Mouse (Mus musculus) midbrain, embryonic 11.5 days (tissue): ENCODE measurements around the gene Iqschfp. TPM values are rescaled to one million over a fixed set of nuclear protein-coding genes. Genes with fewer than 3 reads are reported as not detected.

ENCODE experiments used
- ATAC-seq: fragments of 200-750 bp; cut with Nextera tagmentation; 2 replicates; pipeline ENCODE4 v1.8.0; 2017; ENCODE audit warnings: moderate TSS enrichment, moderate library complexity; ENCODE audit not compliant: low FRiP score
- DNase-seq: peaks from one replicate; pipeline ENCODE4 v3.0.0; 2015; ENCODE audit warnings: low spot score; ENCODE audit errors: missing footprints
- H3K27ac ChIP-seq: fragments of 300-500 bp; sonication (generic); 2 replicates; pipeline ENCODE4 v1.5.1; 2014; ENCODE audit warnings: low read depth, low read length
- H3K27me3 ChIP-seq: fragments of 300-500 bp; sonication (generic); 2 replicates; pipeline ENCODE4 v1.6.1; 2014; ENCODE audit warnings: mild to moderate bottlenecking, low read length, moderate library complexity, mixed read lengths; ENCODE audit not compliant: control insufficient read depth, insufficient read depth
- H3K36me3 ChIP-seq: fragments of 300-500 bp; sonication (generic); 2 replicates; pipeline ENCODE4 v1.6.1; 2014; ENCODE audit warnings: mild to moderate bottlenecking, low read length, moderate library complexity, mixed read lengths; ENCODE audit not compliant: control insufficient read depth, insufficient read depth
- H3K4me1 ChIP-seq: fragments of 300-500 bp; sonication (generic); 2 replicates; pipeline ENCODE4 v1.6.1; 2014; ENCODE audit warnings: low read length; ENCODE audit not compliant: control insufficient read depth, insufficient read depth
- H3K4me2 ChIP-seq: fragments of 300-500 bp; sonication (generic); 2 replicates; pipeline ENCODE4 v1.6.1; 2014; ENCODE audit warnings: mild to moderate bottlenecking, moderate library complexity
- H3K4me3 ChIP-seq: fragments of 300-500 bp; sonication (generic); 2 replicates; pipeline ENCODE4 v1.5.1; 2014; ENCODE audit warnings: low read depth, low read length
- H3K9ac ChIP-seq: fragments of 300-500 bp; sonication (generic); 2 replicates; pipeline ENCODE4 v1.6.1; 2014; ENCODE audit warnings: low read length
- H3K9me3 ChIP-seq: fragments of 300-500 bp; sonication (generic); 2 replicates; pipeline ENCODE4 v1.6.1; 2016; ENCODE audit warnings: low read length; ENCODE audit not compliant: control insufficient read depth
- WGBS: fragments of 180-500 bp; shearing (Covaris S2); extraction: QIAGEN DNeasy Blood & Tissue Kit; methylation state at CpG from one replicate; pipeline ENCODE4 v1.1.7; 2014; 5-methylcytosine and 5-hydroxymethylcytosine counted together
- polyA plus RNA-seq: library from polyadenylated mRNA; unstranded; fragments of >200 nt; fragmentation: Nextera tagmentation; extraction: Ambion mirVana; gene quantifications from 2 replicates; pipeline ENCODE4 v1.2.1, GENCODE M21; 2014

The Iqschfp gene
- polyA plus RNA-seq, 1 experiment from 2014 or later = 2.6 TPM

GRCm38 (mm10) chr3:68495096-68495735, 603.2 kb downstream of the Iqschfp start:
- Histone ChIP-seq H3K4me1 (peaks cover 11% of the 10 kb centered on the region), H3K27me3 (peaks cover 9% of the 10 kb centered on the region; the same call in 1 of the 2 replicates), H3K36me3 (no peaks in the 10 kb centered on the region), H3K9me3 (no peaks in the 10 kb centered on the region), H3K4me3 (peak overlapping the region; percentile 54), H3K27ac (no peak overlapping the region; the same call in 1 of the 2 replicates), H3K9ac (peak overlapping the region; percentile 71), H3K4me2 (peak overlapping the region; percentile 75)
- peak; percentile 95 for DNase-seq
- WGBS = 0% methylated on average over 38 of the region's 38 CpGs
- peak; percentile 52 for ATAC-seq

DNA sequence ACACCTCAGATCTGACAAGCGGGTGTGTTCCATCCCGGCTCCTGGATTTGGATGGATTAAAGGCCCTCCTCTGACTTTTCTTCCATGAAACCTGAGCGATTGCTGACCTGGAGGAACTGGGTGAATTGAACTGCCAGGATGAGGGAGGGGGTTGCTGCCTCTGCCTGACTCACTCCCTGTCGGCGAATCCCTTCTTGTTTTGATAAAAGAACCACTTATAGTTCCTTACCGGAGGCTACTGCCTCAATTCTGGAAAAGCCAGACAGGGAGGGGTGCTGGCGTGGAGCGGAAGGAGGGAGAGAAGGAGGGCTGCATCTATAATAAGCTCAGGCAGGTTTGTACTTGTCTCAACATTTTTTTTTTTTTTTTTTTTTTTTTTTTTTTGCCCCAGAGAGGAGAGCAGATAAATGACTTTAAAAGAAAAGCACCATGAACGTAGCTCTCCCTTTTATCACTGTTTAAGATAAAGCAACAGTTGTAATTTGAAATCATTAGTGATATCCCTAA, 603.8 kb downstream of the Iqschfp start:
- ATAC-seq = no peak
- no peaks in the 10 kb centered on the region for H3K36me3 ChIP-seq

DNA sequence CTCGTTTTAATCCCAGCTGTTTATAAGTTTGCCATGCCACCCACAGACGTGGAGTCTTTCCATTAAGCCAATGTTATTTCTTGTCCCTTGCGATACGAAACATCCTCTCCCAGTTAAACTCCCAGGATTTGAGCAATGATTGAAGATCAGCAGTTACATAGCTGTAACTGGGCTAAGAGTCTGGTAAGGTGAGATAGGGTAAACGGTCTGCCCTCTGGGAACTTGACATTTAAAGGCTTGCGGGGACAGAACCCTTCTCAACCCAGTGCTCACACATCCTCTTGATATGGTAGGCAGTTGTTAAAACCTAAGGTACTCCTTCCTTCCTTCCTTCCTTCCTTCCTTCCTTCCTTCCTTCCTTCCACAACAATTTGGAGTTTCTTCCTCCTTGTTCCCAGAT, 604.5 kb downstream of the Iqschfp start:
- Histone ChIP-seq H3K4me1 (peaks cover 11% of the 10 kb centered on the region), H3K36me3 (no peaks in the 10 kb centered on the region), H3K4me3 (0 out of 2 replicates have a peak overlapping the region, but pooled peaks have one; percentile 54), H3K9ac (no peak overlapping the region), H3K27ac (no peak overlapping the region), H3K9me3 (no peaks in the 10 kb centered on the region), H3K27me3 (peaks cover 9% of the 10 kb centered on the region; the same call in 1 of the 2 replicates), H3K4me2 (no peak overlapping the region)
- DNase-seq (no peak), ATAC-seq (no peak)
- 66% methylated on average over 6 of the region's 6 CpGs for WGBS

More for the DNA sequence above, 603.8 kb downstream of the Iqschfp start:
- Histone ChIP-seq H3K4me3 (peak overlapping the region; percentile 54), H3K4me1 (peaks cover 11% of the 10 kb centered on the region), H3K4me2 (peak overlapping the region; percentile 75), H3K27me3 (peaks cover 9% of the 10 kb centered on the region; the same call in 1 of the 2 replicates), H3K9me3 (no peaks in the 10 kb centered on the region), H3K9ac (peak overlapping the region; percentile 71), H3K27ac (no peak overlapping the region; the same call in 1 of the 2 replicates)
- DNase-seq = no peak
- 2% methylated on average over 9 of the region's 9 CpGs for WGBS

DNA sequence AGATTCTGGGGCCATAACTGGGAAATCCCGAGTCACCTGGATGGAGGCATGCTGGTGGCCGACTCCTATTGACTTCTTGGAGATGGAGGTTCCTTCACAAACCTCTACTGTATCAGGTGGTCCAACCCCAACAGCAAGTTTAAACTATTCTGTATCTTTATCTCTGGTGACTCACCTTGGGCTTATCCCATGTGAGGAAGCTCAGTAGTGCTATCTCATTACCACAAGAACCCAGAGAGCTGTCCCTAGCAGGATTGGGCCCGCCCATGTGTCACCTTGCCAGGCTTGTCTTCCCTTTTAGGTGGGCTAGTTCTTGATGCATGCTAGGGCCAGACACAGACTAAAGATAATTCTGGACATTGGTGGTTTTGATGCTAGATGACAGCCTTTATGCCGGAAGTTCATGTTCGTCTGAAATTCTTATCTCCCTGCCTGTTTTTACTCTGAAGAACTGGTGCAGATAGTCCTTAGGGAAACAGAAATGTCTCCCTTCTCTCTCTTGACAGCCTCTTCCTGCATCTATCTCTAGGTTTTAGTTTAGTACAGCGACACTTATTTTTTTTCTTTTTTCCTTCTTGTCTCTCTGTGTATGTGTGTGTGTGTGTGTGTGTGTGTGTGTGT, 607.6 kb downstream of the Iqschfp start:
- no peak for DNase-seq
- 94% methylated on average over 6 of the region's 6 CpGs for WGBS
- Histone ChIP-seq H3K27me3 (no peaks in the 10 kb centered on the region), H3K9ac (no peak overlapping the region), H3K4me2 (no peak overlapping the region), H3K27ac (no peak overlapping the region), H3K4me3 (no peak overlapping the region), H3K9me3 (no peaks in the 10 kb centered on the region), H3K4me1 (peaks cover 7% of the 10 kb centered on the region), H3K36me3 (no peaks in the 10 kb centered on the region)
- ATAC-seq = no peak

- no peak overlapping the region for H3K27ac ChIP-seq
- no peaks in the 10 kb centered on the region for H3K9me3 ChIP-seq
- no peaks in the 10 kb centered on the region for H3K27me3 ChIP-seq
- no peak overlapping the region for H3K4me3 ChIP-seq
- ATAC-seq (no peak), DNase-seq (no peak)
- H3K36me3 ChIP-seq = no peaks in the 10 kb centered on the region
- no peak overlapping the region for H3K4me2 ChIP-seq
- 94% methylated on average over 3 of the region's 3 CpGs for WGBS
- no peaks in the 10 kb centered on the region for H3K4me1 ChIP-seq
- H3K9ac ChIP-seq = no peak overlapping the region
Measured at GRCm38 (mm10) chr3:68504838-68505237, 612.8 kb downstream of the Iqschfp start.

DNA sequence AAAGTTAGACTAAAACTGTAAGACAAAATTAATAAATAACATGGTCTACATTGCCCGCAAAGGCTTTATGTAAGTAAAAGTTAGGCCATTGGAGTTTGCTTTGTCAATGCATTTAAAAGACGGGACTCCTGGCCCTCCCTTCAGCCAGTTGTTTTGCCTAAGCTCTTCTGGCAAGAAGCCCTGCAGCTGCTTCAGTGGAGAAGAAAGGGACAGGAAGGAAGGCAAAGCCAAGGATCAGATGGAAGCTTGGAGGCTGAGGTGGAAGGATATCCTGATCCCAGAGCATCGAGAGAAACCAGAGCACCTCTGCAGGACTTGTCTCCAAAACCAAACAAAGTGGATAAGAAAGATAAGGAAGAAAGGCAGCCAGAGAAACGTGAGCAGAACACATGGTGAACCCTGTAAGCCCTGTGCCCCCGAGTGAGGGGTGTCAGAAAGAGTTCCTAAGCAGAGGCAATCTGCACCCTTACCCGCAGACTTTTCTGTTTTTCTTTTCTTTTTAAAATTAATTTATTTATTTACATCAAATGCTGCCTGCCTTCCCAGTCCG, 614.8 kb downstream of the Iqschfp start:
- no peak overlapping the region for H3K4me3 ChIP-seq
- no peak overlapping the region for H3K4me2 ChIP-seq
- no peaks in the 10 kb centered on the region for H3K4me1 ChIP-seq
- no peaks in the 10 kb centered on the region for H3K27me3 ChIP-seq
- no peak for ATAC-seq
- H3K9me3 ChIP-seq = no peaks in the 10 kb centered on the region
- no peaks in the 10 kb centered on the region for H3K36me3 ChIP-seq
- DNase-seq = no peak
- H3K9ac ChIP-seq = no peak overlapping the region
- WGBS = 72% methylated on average over 7 of the region's 7 CpGs
- no peak overlapping the region for H3K27ac ChIP-seq

- no peak for ATAC-seq
- H3K27ac ChIP-seq = no peak overlapping the region
- H3K36me3 ChIP-seq = no peaks in the 10 kb centered on the region
- H3K4me2 ChIP-seq = no peak overlapping the region
- 83% methylated on average over 6 of the region's 6 CpGs for WGBS
- no peak overlapping the region for H3K9ac ChIP-seq
- no peaks in the 10 kb centered on the region for H3K9me3 ChIP-seq
- DNase-seq = no peak
- peaks cover 1% of the 10 kb centered on the region for H3K4me1 ChIP-seq
- no peak overlapping the region for H3K4me3 ChIP-seq
- H3K27me3 ChIP-seq = no peaks in the 10 kb centered on the region
Measured at GRCm38 (mm10) chr3:68508629-68509028, 616.6 kb downstream of the Iqschfp start.

DNA sequence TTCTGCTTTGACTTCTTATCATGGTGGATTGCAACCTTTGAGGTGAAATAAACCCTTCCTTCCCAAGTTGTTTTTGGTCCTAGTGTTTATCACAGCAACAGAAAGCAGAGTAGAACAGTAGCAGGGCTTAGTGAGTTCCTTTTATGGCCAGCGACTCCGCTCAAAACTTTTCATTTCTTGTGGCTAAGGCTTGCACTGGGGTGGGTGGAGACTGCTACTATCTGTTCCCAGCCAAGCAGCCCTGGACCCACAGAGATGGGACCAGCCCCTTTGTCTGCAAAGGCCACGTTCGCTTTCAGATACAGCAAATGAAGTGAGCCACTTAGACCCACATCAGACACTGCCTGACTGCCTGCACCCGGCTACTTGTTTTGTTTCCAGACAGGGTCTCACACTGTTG, 618.8 kb downstream of the Iqschfp start:
- Histone ChIP-seq H3K4me2 (no peak overlapping the region), H3K27me3 (no peaks in the 10 kb centered on the region), H3K9me3 (no peaks in the 10 kb centered on the region), H3K36me3 (no peaks in the 10 kb centered on the region), H3K4me1 (peaks cover 5% of the 10 kb centered on the region), H3K9ac (no peak overlapping the region), H3K4me3 (no peak overlapping the region), H3K27ac (no peak overlapping the region)
- no peak for DNase-seq
- ATAC-seq = no peak
- WGBS = 89% methylated on average over 5 of the region's 5 CpGs

DNA sequence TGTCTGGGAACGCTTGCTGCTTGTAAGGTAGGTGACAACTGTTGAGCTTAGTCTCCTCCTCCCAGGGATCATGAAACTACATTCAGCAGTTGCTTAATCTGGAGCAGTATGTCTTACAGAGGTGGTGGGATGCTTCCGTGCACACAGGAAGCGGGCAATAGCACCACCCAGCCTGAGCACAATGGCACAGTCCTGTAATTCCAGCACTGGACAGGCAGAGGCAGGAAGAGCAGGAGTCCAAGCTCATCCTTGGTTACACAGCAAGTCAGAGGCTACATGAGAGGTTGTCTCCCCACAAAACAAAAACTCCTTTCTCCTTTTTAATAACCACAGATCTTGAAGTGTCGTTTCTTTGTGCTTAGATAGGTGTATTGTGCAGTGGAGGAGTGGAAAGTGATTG, 619.7 kb downstream of the Iqschfp start:
- no peak for ATAC-seq
- no peak overlapping the region for H3K27ac ChIP-seq

More for the DNA sequence above, 619.7 kb downstream of the Iqschfp start:
- Histone ChIP-seq H3K4me2 (no peak overlapping the region), H3K27me3 (no peaks in the 10 kb centered on the region), H3K9ac (no peak overlapping the region), H3K4me1 (peaks cover 5% of the 10 kb centered on the region), H3K9me3 (no peaks in the 10 kb centered on the region), H3K4me3 (no peak overlapping the region), H3K36me3 (no peaks in the 10 kb centered on the region)
- WGBS = 85% methylated on average over 4 of the region's 4 CpGs
- no peak for DNase-seq
